Mouse (Mus musculus): ENCODE data around the gene Fam117a. TPM values are rescaled to one million over a fixed set of nuclear protein-coding genes. Genes with fewer than 3 reads are reported as not detected.

The Fam117a gene
- polyA plus RNA-seq, 2 experiments: 71.6 to 103 TPM

- WGBS (ENCODE audit: insufficient replicate concordance): 78% methylated on average over 3 of the region's 3 CpGs
- Histone ChIP-seq H3K4me3 (ENCODE audit: insufficient read depth in 1 of 2, low read depth in 2 of 2, low read length in 2 of 2) (no peak overlapping the region), H3K27me3 (ENCODE audit: control insufficient read depth, insufficient read depth, low read length) (no peaks in the 10 kb centered on the region; the same call in 1 of the 2 replicates), H3K9me3 (ENCODE audit: control insufficient read depth, low read length) (no peaks in the 10 kb centered on the region), H3K36me3 (replicated peaks; ENCODE audit: control insufficient read depth, insufficient read depth, low read depth) (no peaks in the 10 kb centered on the region), H3K9ac (replicated peaks) (no peak overlapping the region), H3K4me2 (ENCODE audit: low read depth) (no peak overlapping the region), H3K27ac (no peak overlapping the region), H3K4me1 (replicated peaks; ENCODE audit: control insufficient read depth in 2 of 2, insufficient read depth in 2 of 2, low read length in 1 of 2) (peaks cover 11 to 18% of the 10 kb centered on the region in 2 experiments)
- no peak for DNase-seq (ENCODE audit: low read depth in 3 of 3, low spot score in 3 of 3)
- ATAC-seq (ENCODE audit: insufficient read depth): no peak
- TF ChIP-seq CTCF (IDR thresholded peaks at IDR 0.05; ENCODE audit: low read depth) (no peak), EP300 (IDR thresholded peaks at IDR 0.05; ENCODE audit: low read depth) (no peak)
Measured at GRCm38 (mm10) chr11:95412615-95413014, 75.8 kb downstream of the Fam117a start.

- peak within 1 kb of the TSS; percentile 85 for H3K27ac ChIP-seq
- ATAC-seq (ENCODE audit: insufficient read depth) (peak; percentile 88), DNase-seq (ENCODE audit: low read depth in 3 of 3, low spot score in 3 of 3) (peak; percentile 87 to 94 (median 91))
- H3K27me3 ChIP-seq (ENCODE audit: control insufficient read depth, insufficient read depth, low read length): no peaks in the 10 kb centered on the region; the same call in 1 of the 2 replicates
- H3K4me2 ChIP-seq (ENCODE audit: low read depth): peak within 1 kb of the TSS; percentile 80
- WGBS (ENCODE audit: insufficient replicate concordance): 2% methylated on average over 46 of the region's 58 CpGs
- no peaks in the 10 kb centered on the region for H3K9me3 ChIP-seq (ENCODE audit: control insufficient read depth, low read length)
- TF ChIP-seq CTCF (IDR thresholded peaks at IDR 0.05; ENCODE audit: low read depth) (peak; percentile 1; the same call in 1 of the 2 replicates), EP300 (IDR thresholded peaks at IDR 0.05; ENCODE audit: low read depth) (no peak)
- peaks cover 4% of the 10 kb centered on the region; the same call in 1 of the 2 replicates for H3K36me3 ChIP-seq (replicated peaks; ENCODE audit: control insufficient read depth, insufficient read depth, low read depth)
- H3K4me1 ChIP-seq (replicated peaks; ENCODE audit: control insufficient read depth in 2 of 2, insufficient read depth in 2 of 2, low read length in 1 of 2): peaks cover 11 to 18% of the 10 kb centered on the region in 2 experiments
- H3K4me3 ChIP-seq (ENCODE audit: insufficient read depth in 1 of 2, low read depth in 2 of 2, low read length in 2 of 2): peak within 1 kb of the TSS; percentile 81 to 96
- H3K9ac ChIP-seq (replicated peaks): peak within 1 kb of the TSS; percentile 80
Measured at GRCm38 (mm10) chr11:95413641-95414535, 77.1 kb downstream of the Fam117a start, which contains the start of gene Spop. Spop (plus strand) TSS chr11:95414080.

- peaks cover 11 to 18% of the 10 kb centered on the region in 2 experiments for H3K4me1 ChIP-seq (replicated peaks; ENCODE audit: control insufficient read depth in 2 of 2, insufficient read depth in 2 of 2, low read length in 1 of 2)
- H3K9ac ChIP-seq (replicated peaks): peak overlapping the region; percentile 80
- peak overlapping the region; percentile 81 to 96 for H3K4me3 ChIP-seq (ENCODE audit: insufficient read depth in 1 of 2, low read depth in 2 of 2, low read length in 2 of 2)
- DNase-seq (ENCODE audit: low read depth in 3 of 3, low spot score in 3 of 3): peak; percentile 90 to 94 (median 91)
- peak overlapping the region; percentile 80 for H3K4me2 ChIP-seq (ENCODE audit: low read depth)
- under 1% methylated on average over 28 of the region's 28 CpGs for WGBS (ENCODE audit: insufficient replicate concordance)
- peak overlapping the region; percentile 85 for H3K27ac ChIP-seq
- peaks cover 4% of the 10 kb centered on the region; the same call in 1 of the 2 replicates for H3K36me3 ChIP-seq (replicated peaks; ENCODE audit: control insufficient read depth, insufficient read depth, low read depth)
- TF ChIP-seq EP300 (IDR thresholded peaks at IDR 0.05; ENCODE audit: low read depth): no peak
- TF ChIP-seq CTCF (IDR thresholded peaks at IDR 0.05; ENCODE audit: low read depth): peak; percentile 81
- no peaks in the 10 kb centered on the region; the same call in 1 of the 2 replicates for H3K27me3 ChIP-seq (ENCODE audit: control insufficient read depth, insufficient read depth, low read length)
- H3K9me3 ChIP-seq (ENCODE audit: control insufficient read depth, low read length): no peaks in the 10 kb centered on the region
- peak; percentile 77 for ATAC-seq (ENCODE audit: insufficient read depth)
Measured at GRCm38 (mm10) chr11:95414536-95415161, 77.8 kb downstream of the Fam117a start.

- ATAC-seq (ENCODE audit: insufficient read depth): no peak
Measured at GRCm38 (mm10) chr11:95415931-95416330, 79.1 kb downstream of the Fam117a start.

More at GRCm38 (mm10) chr11:95415931-95416330, 79.1 kb downstream of the Fam117a start:
- Histone ChIP-seq H3K36me3 (replicated peaks; ENCODE audit: control insufficient read depth, insufficient read depth, low read depth) (peaks cover 4% of the 10 kb centered on the region; the same call in 1 of the 2 replicates), H3K4me1 (replicated peaks; ENCODE audit: control insufficient read depth in 2 of 2, insufficient read depth in 2 of 2, low read length in 1 of 2) (peaks cover 11 to 18% of the 10 kb centered on the region in 2 experiments), H3K9me3 (ENCODE audit: control insufficient read depth, low read length) (no peaks in the 10 kb centered on the region), H3K4me2 (ENCODE audit: low read depth) (peak overlapping the region; percentile 80), H3K4me3 (ENCODE audit: insufficient read depth in 1 of 2, low read depth in 2 of 2, low read length in 2 of 2) (peak overlapping the region; percentile 20 to 81; a peak in 3 of 4 replicates), H3K27me3 (ENCODE audit: control insufficient read depth, insufficient read depth, low read length) (no peaks in the 10 kb centered on the region; the same call in 1 of the 2 replicates), H3K27ac (peak overlapping the region; percentile 42), H3K9ac (replicated peaks) (peak overlapping the region; percentile 80)
- DNase-seq (ENCODE audit: low read depth in 3 of 3, low spot score in 3 of 3): no peak
- no peak for TF ChIP-seq EP300 (IDR thresholded peaks at IDR 0.05; ENCODE audit: low read depth)
- TF ChIP-seq CTCF (IDR thresholded peaks at IDR 0.05; ENCODE audit: low read depth): no peak
